Mouse (Mus musculus) right cerebral cortex, postnatal 25 days (tissue): ENCODE data around the gene Hmga1b.
"Not testable (repeated sequence)": the region's sequence is repeated elsewhere in the genome, so short reads cannot be mapped to it uniquely, and the experiment has no call there.

Source experiments
- DNase-seq: peaks from one replicate; pipeline ENCODE4 v3.0.0; 2022

The Hmga1b gene

DNA sequence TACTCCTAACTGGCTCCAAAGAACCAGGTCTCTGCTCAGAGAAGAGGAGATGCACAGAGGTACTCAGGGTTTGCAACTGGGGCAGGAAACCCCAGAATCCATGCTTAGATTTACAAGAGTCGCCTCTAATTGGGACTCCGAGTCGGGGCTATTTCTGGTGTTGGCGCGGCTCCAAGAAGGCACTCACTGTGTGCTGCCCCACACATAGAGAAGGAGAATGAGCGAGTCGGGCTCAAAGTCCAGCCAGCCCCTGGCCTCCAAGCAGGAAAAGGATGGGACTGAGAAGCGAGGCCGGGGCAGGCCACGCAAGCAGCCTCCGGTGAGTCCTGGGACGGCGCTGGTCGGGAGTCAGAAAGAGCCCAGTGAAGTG is at the start of gene Hmga1b:
Gene Hmga1b, plus strand, starts transcription at position 123 of the 370 bp plus-strand sequence.
- not testable (repeated sequence) for DNase-seq

DNA sequence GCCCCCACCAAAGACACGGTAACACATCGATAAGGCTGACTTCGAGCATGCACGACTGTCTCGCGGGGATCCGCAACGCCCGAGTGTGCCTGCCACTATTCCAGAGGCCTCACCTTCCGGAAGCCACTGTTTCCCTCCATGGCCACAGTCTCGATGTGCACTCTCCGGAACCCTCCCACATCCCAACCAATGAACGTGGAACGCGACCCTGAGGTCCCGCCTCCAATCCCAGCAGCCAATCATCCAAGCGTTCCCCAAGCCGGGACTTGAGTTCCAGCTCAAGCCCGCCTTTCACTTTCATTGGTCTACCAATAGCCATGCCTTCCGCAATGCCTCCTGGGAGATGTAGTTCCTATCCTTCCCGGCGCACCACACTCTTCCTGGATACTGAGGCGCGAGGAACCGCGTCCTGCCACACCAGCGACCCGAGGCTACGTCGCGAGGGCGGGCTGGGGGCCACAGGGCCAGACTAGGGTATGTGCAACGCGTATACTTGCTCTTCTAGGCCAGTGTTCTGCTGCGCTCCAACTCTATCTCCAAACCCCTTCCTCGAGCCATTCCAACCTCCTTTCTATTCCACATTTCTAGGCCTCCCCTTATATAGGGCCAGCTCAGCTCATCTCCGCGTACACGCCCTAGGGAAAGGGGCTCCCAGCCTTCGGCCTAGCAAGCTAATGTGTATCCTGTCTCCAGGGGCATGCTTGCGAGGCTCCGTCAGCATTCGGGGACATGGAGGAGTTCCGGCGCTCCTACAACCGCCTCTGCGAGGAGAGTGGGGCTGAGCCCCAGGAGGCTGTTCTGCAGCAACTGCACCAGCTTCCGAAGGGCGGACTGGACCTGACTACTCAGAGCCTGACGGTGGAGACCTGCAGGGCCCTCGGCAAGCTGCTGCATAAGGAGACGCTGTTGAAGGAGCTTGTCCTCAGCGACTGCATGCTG is 48.7 kb upstream of the Hmga1b start, which contains the start of the genes Cenpx and Lrrc45:
Gene Cenpx, minus strand, starts transcription at position 159 of the 939 bp plus-strand sequence.
Gene Lrrc45, plus strand, starts transcription at position 346 of the 939 bp plus-strand sequence.
- peak; percentile 98 for DNase-seq

GRCm38 (mm10) chr11:120714546-120714945 is 48.0 kb upstream of the Hmga1b start:
- DNase-seq = no peak

DNA sequence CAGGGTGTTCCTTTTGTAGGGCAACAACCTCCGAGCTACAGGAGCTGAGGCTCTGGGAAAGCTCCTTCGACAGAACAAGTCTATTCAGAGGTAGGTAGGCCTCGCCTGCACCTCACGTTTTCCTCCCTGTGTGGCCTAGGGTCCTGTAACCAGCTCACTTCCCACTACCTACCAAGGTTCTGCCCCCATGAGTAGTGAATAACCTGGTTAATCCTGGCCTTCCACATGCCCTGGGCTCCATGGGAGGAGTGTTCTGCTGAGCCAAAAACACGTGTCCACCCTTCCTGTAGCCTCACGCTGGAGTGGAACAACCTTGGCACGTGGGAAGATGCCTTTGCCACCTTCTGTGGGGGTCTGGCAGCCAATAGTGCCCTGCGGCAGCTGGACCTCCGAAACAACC is 47.5 kb upstream of the Hmga1b start:
- no peak for DNase-seq

DNA sequence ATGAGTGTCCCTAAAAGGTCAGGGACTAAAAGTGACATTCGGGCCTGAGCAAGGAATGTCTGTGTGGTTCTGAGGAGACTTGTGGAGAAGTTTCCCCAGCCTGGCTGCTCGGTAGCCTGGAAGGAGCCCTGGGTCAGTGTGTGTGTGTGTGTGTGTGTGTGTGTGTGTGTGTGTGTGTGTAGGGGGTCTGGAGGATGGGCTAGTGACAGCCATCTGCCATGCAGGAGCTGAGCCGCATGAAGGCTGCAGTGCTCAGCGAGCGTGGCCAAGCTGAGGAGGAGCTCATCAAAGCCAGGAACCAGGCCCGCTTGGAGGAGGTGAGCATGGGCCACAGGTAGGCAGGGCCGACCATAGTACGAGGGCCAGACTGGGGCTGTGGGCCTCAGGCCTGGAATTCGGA is 43.4 kb upstream of the Hmga1b start:
- no peak for DNase-seq

- DNase-seq = no peak
Measured at GRCm38 (mm10) chr11:120719841-120720376, 42.7 kb upstream of the Hmga1b start.

DNA sequence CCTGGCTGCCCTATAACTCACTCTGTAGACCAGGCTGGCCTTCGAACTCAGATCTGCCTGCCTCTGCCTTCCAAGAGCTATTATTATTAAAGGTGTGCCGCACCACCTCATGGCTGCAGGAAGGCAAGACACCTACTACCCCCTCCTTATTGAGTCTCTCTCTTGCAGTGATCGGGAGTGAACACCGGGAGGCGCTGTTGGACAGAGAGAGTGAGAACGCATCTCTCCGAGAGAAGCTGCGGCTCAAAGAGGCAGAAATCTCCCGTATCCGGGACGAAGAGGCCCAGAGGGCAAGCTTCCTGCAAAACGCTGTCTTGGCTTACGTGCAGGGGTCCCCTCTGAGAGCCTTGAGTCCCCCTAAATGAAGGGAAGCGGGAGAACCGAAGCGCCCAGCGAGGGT is 42.1 kb upstream of the Hmga1b start:
- peak; percentile 85 for DNase-seq

DNA sequence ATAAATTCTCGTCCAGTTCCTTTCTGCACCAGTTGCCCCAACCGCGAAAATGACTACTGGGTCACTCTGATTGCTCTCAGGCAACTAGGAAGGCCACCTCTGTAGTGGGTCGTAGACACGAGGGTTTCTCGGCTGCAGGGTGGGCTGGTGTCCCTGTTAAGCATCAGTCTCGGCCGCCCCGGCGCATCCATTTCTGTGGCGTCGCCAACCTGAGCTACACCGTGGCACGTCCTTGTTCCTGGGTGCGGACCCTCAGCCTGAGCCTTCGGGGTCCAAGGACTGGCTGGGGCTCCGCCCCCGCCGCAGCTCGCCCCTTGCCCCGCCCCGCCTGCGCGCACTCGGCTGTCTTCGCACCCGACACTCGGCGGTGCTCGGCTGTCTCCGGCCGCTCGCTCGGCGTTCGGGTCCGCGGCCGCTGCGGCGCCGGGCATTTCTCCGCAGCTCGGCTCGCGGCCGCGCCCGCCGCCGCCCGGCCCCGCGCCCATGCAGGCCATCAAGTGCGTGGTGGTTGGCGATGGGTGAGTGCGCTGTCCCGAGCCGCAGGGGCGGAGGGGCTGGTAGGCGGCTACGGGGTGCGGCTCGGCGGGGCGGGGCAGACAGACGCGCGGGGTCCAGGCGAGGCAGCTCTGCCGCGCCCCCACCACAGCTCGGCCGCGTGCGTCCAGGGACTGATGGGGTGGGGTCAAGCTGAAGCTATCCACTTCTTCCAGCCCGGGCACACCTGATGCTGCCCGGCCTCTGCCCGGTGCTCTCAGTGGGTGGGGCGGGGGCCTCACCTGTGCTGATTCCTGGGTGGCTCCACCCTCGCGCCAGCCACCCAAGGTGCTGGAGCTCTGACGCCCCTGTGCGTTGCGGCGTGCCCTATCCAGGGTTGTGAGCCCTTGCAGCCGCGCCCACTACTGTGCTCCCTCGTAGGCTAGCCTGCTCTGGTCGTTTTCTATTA is 41.2 kb upstream of the Hmga1b start, which contains the start of gene Rac3:
Gene Rac3, plus strand, starts transcription at position 347 of the 943 bp plus-strand sequence.
- peak; percentile 77 for DNase-seq

DNA sequence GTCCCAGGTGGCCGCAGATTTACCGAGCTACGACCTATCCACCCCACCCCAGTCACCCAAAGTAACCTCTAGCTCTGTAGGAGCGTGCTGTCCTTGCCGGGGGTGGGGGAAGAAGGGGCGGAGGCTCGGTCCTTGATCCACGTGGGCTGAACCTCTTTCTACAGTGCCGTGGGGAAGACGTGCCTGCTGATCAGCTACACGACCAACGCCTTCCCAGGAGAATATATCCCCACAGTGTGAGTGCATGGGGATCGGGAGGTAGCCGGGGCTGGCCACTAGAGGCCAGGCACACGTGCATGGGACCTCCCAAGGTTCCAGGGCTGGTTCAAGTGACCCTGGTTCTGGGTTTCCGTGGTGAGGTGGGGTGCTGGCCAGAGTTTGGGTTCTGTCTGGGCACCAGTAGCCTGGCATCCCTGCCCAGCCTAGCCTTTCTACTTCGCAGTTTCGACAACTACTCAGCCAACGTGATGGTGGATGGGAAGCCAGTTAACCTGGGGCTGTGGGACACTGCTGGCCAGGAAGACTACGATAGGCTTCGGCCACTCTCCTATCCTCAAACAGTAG is 40.4 kb upstream of the Hmga1b start:
- DNase-seq = no peak

GRCm38 (mm10) chr11:120722761-120723382 is 39.7 kb upstream of the Hmga1b start:
- DNase-seq = no peak

- no peak for DNase-seq
Measured at GRCm38 (mm10) chr11:120723509-120723908, 39.1 kb upstream of the Hmga1b start.

DNA sequence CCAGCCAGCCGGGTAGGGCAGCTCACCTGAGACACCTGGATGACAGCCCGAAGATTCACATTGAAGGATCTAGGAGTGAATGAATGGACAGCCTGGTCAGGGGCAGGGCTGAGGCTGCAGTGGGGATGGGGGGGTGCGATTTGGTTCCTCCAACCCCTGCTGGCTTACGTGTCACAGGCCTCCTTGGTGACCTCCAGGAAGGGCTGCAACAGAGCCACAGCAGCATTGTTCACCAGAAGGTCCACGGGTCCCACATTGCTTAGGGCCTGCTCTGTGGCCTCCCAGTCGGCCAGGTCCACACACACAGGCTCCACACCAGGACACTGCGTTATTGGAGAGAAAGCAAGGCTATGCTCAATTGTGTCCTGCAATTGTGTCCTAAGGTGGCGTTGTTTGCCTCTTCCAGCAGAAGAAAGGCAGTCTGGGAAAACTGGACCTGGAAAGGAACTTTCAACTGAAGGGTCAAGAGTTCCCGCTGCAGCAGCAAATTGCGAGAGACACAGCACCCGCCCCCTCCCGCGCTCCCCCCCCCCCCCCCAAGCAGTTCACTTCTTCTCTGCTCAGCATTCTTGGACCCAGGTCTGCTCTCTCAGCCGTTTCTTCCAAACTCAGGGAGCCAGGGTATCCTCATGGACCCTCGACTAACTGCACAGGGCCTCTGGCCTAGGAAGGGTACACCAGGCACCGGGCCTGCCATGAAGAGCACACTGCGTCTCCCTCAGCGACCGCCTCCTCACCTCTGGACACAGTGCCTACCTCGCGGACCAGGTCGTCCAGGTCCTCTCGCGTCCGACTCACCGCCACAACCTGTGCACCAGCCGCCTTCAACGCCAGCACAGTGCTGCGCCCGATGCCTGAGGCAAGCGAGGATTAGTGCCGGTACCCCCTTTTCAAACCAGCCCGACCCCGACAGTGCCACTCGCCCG is 36.1 kb upstream of the Hmga1b start:
- no peak for DNase-seq

- peak; percentile 57 for DNase-seq
Measured at GRCm38 (mm10) chr11:120727169-120727527, 35.4 kb upstream of the Hmga1b start, which contains the start of gene Dcxr. Gene Dcxr (minus strand): TSS chr11:120727281.

DNA sequence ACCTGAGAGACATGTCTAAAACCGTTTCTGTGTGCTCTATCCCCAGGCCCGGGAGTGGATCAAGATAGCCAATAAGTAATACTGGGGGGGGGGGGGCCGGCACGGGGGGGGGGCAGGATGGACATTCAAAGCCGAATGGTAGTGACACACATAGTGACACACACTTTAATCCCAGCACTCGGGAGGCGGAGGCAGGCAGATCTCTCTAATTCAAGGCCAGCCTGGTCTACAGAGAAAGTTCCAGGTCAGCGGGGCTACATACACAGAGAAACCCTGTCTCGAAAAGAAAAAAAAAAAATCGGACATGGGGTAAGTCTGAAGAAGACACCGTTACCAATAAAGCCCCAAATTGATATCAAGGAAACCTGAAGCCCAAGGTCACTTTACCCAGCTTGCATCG is 35.0 kb upstream of the Hmga1b start:
- DNase-seq = no peak

- DNase-seq = no peak
Measured at GRCm38 (mm10) chr11:120728530-120729240, 33.9 kb upstream of the Hmga1b start.

DNA sequence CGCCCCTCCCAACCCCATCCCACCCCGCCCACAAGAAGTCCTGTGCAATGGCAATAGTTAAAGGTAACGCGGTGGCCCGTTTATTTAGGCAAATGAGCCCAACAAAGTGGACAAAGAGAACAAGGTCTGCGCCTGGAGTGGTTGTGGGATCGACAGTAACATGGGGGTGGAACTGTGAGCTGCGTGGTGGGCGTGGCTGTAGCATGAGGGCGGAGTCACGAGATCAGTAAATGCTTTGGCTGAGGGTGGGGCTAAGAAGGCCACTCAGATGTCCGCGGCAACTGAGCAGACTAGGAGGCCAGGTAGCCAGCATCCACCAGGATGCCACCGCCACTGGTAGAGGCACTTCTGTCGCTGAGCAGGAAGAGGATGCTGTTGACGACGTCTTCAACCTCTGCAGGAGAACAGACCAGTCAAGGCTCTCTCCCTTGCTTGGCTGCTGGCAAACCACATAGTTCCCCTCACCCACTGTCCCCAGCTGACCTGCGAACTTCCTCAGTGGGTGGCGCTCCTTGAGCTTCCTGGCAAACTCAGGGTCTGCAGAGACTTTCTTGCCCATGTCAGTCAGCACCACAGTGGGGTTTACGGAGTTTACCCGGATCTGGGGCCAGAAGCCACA is 33.1 kb upstream of the Hmga1b start:
- not testable (repeated sequence) for DNase-seq

- DNase-seq = no peak
Measured at GRCm38 (mm10) chr11:120730331-120730870, 32.2 kb upstream of the Hmga1b start.

GRCm38 (mm10) chr11:120731395-120731794 is 31.2 kb upstream of the Hmga1b start:
- no peak for DNase-seq
